Mouse (Mus musculus) thymus, postnatal 4 days (tissue): ENCODE measurements at regions not wholly inside any gene's neighbourhood (a gene's known extent, or its start where the extent isn't known, plus 50 kb on each side); places are given as distances from the start of the nearest gene placed in this dataset.
A peak's percentile ranks its signal among the peaks of the same experiment; 100 is the strongest.

Experiments
- DNase-seq: peaks from one replicate; pipeline ENCODE4 v3.0.0; 2021

DNA sequence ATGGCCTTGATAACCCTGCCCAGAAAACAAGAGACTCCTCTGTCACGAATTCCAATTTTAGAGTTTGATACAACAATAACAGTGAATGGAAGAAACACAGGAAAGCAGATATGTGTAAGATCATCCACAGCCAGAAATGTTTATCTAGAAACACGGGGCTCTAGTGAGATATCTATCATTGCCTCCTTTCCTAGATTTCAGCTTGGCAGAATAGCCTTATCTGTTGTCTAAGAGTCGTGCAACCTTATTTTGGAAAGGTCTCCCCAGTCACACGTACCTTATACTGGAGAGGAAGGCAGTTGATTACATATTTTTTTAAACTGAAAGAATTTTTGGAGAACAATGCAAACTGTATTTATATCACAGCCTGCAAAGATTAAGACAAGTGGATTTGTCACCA is 61.6 kb downstream of the Gm10295 start:
- DNase-seq: no peak

DNA sequence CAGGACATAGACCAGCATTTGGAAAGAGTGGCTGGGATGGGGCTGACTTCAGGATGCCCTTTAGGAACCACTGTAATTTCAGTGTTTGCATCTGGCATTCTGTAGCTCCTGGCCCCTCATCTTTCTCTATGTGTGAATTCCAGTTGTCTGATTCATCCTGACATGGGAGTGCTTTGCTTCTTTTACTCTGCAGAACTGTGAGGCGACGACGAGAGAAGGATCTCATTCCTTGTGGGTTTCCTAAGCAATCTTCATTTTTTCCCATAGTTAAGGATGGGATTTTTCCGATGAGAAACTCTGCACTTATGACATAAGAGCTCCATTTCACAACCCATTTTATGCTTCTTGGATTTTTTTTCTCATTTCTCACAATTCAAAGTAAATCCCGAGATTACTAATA is 62.0 kb downstream of the Gm10295 start:
- no peak for DNase-seq

- no peak for DNase-seq
Measured at GRCm38 (mm10) chr7:71287441-71287840, 63.8 kb downstream of the Gm10295 start.

DNA sequence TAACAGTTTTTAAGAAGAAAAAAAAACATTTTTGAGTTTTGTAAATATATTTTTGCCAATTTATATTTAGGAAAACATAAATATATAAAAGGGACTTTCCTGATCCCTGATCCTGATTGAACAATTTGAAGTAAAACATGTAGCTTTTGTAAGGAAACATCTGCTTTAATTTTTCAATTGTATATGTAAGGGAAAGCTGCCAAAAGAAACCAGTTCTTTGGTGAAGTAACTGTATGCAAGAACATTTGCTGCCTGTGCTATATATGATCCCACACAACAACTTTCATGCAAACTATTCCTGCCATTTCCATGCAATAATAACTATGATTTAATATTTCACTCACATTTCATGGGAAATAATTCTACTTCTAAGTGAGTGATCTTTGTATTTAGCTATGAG is 67.0 kb downstream of the Gm10295 start:
- no peak for DNase-seq

DNA sequence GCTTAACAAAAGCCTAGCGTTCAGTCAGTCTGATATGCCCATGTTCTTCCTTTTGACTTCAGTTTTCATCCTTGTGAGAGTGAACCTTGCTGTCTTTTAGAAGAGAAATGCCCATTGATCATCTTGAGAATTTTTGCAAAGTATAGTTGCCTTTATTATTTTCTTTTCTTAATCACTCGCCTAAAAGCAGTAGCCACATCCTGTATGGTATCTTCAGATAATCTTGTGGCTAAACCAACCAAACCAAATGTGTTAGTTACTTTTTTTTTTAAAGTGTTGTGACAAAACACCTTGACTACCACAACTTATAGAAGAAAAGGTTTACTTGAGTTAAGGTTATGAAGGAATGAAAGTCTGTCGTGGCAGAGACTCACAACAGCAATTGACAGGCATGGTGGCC is 67.9 kb downstream of the Gm10295 start:
- DNase-seq: no peak

DNA sequence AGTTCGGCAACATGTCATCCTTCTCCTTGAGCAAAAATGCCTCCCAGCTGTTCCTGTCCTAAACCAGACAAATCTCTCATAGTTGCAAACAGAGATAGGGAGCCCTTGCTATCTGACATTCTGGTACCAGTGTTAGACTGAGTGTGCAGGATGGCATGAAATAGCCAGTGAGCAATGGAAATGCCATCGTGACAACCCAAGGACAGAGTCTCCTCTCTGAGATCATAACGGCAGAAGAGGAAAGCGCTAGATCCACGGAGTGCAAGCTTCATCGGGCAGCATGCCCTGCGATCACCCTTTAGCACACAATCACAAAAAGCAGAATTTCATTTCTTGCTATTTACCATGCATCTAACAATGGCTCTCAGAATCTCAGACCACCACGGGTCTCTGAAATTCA is 85.2 kb downstream of the Gm10295 start:
- DNase-seq: no peak

DNA sequence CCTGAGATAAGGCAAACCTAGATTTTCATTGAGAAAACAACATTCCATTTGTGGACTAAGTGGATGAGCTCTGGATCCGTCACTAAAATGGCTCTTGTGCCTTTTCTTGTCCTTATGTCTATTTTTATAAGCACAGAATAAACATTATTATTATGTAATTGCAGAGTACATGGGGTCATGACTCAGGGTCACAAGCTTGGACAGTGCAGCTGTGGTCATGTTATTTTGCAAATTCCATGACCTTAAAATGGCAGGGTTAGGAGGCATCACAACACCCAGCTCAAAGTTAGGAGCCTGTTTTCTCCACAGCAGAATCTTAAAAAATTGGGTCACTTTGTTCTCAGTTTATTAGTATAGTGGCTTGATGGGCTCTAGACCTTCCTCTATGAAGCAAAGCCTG is 87.2 kb downstream of the Gm10295 start:
- DNase-seq: no peak

GRCm38 (mm10) chr7:71249669-71250068 is 101.6 kb downstream of the Gm10295 start:
- DNase-seq: no peak

- DNase-seq: no peak
Measured at GRCm38 (mm10) chr7:71249216-71249615, 102.1 kb downstream of the Gm10295 start.

GRCm38 (mm10) chr7:71247922-71248321 is 103.4 kb downstream of the Gm10295 start:
- DNase-seq: no peak

- peak; percentile 6 for DNase-seq
Measured at GRCm38 (mm10) chr7:71242379-71242911, 108.8 kb downstream of the Gm10295 start.

DNA sequence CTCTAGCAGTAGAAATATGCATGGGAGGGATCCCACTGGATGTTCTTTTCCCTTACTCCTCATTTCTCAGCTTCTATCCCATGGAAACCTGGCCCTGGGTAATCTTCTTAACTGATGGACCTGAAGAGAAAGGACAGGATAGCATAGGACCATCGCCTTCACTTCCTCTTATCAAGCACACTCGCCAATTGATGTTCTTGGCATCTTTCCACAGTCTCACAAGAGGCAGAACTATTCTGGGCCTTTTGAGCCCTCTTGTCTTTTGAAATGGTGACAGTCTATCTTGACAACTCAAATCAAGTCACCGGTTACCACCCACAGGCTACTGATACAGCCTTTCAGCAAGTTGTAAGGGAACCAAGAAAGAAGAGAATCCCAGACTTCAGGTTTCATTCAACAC is 112.1 kb downstream of the Gm10295 start:
- no peak for DNase-seq

DNA sequence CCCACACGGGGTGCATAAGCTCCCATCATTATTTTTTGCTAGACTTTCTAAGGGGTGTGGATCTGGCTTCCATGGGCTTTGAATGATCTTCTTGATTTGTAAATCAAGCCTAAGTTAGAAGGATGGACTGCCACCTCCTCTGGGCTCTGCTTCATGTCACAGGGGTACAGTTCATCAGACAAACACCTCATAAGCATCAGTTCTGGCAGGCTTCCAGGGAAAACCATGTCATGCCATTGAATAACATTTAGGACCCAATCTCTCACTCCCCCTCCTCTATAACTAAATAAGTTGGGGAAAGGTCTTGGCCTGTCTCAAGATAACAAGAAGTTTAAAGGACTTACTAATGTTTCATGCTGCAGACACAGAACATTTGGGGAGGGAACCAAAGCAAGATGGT is 115.0 kb downstream of the Gm10295 start:
- no peak for DNase-seq

GRCm38 (mm10) chr7:71234176-71234769 is 117.0 kb downstream of the Gm10295 start:
- DNase-seq: no peak

DNA sequence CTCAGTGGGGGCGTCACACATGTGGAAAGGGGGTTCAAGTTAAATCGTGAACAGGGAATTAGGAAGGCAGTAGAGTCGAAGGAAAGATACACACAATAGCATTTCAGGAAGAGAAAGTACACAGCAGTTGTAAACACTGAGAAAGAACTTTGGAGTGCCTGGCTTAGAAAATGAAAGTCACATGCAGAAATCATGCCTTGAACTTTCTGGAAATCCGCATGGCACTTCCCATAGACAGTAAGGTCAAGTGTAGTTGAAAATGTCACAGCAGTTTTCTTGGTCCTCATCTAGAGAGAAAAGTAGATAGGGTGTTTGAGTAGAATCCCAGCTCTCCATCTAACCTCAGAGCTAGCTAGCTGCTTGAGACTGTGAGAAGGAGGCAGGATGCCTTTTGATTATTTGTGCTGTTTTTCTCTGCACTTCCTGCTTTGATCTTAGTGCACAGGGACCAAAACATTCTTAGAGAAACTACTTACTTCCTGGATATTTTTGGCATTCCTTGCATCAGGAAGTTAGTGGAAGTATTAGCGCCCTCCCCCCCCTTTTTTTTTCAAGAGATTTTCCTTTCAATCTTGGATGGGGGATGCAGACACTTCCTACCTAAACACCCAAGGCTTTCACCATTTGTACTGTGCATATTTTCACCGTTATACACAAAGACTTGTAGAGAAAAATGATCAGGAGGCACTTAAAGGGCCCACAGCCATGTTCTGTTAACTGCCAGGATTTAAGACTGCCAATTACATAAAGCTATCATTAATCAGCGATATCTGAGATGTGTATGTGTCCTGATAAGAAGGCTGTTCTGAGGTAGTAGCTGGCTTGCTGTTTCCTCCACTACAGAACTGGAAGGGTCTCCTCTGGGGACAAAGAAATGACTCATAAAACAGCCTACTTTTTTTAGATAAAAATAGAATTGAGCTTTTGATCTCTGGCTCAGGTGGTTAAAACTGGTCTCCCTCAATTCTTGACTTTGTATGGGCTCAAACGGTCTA is 118.2 kb downstream of the Gm10295 start:
- no peak for DNase-seq

GRCm38 (mm10) chr7:71230901-71231477 is 120.3 kb downstream of the Gm10295 start:
- no peak for DNase-seq

- DNase-seq: no peak
Measured at GRCm38 (mm10) chr7:71229183-71229582, 122.1 kb downstream of the Gm10295 start.

- no peak for DNase-seq
Measured at GRCm38 (mm10) chr7:71224320-71224865, 126.9 kb downstream of the Gm10295 start.

DNA sequence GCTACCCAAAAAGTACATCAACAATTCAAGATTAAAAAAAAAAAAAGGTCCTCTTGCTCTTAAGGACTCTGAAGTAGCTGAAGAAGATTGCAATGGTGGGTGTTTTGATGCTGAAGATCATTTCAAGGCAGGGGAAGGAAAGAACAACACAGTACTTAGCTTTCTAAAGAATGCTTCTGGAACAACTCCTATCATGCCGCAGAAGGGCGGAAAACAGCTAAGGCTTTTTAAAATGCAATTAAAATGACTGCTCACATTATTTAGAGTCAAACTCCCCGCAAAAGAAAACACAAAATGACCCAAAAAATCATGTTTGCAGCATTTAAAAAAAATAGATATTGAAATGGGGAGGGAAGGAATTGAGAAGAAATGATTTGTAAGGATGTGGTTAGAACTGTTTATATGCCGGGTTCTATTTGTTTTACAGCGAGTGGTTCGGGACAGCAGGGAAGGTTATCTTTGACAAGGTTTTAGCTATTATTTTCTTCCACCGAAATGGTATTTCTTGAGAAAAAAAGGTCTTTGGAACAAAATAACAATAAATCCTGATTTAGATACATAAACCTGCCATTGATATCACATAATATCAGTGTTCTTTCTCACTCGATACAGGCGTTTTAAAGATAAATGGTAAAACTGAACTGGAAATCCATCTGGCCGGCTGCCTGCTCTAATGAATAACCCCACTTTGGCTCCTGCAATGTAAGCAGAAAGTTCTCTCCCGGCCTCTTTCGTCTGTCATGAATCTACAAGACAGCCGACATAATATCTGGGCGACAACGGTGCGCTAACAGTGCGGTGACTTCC is 127.6 kb downstream of the Gm10295 start:
- DNase-seq: no peak

DNA sequence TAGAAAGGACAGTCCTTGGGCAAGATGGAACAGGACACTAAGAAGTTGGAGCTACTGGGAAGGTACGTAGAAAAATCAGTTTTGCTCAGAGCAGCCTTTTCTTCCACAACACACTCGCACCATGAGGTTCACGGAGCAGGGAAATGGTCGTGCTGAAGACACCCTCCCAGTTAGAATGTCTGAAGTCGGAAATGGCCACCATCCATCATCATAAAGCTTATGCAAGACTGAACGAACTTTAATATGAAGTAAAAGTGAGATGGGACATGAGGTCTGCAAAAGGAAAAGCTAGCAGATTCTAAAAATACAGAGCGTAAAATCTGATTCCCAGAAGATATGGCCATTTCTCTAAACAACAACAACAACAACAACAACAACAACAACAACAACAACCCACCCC is 133.9 kb downstream of the Gm10295 start:
- no peak for DNase-seq

DNA sequence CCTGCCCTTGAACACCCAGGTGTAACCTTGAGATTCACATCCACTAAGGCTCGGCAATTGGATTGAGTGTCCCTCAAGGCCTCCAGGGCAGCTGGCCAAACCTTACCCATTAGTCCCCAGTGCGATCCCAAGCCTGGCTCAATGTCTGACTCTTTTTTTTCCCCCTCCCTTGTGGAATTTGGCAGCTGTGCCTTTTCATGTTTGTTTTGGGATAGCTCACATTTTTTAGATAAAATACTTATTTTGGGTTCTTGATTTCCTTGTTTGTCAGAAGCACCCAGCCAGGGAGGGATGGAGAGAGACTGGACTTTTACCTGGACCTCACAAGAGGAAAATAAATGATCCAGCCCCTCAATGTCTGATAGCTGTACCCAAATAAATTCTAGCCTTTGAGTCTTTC is 134.5 kb downstream of the Gm10295 start:
- DNase-seq: no peak

DNA sequence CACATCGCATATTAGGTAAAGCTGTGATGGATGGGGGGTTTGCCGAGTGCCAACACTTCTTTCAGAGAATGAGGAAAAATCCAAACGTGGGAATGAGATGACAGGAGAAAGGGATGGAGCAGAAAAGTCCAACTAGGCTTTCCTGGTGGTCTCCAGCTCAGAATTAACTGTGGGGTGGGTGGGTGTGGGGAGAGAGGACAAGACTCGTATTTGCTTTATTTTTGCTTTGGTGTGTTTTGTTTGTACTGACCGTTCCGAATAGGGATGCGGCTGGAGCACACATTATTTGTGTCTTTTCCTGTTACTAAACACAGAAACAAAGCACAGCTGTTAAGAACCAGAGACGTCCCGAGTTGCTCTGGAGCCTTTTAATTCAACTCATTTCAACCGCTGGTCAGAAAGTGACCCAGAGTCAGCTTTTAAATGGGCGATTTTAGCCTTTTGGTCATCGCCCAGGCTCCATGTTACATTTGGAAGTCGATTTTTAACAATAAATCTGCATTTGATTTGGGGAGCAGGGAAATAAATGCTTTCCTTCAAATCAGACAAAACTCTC is 136.7 kb downstream of the Gm10295 start:
- no peak for DNase-seq
